Mouse (Mus musculus) brown adipose tissue, adult 24 weeks (tissue): ENCODE results near the gene Lbx1. TPM values are rescaled to one million over a fixed set of nuclear protein-coding genes. Genes with fewer than 3 reads are reported as not detected.

ENCODE experiments used
- H3K27ac ChIP-seq: fragments of 200-500 bp; replicated peaks from 2 replicates; pipeline ENCODE4 v1.5.1; 2012; ENCODE audit warnings: low read depth, mild to moderate bottlenecking, low read length
- H3K4me1 ChIP-seq: fragments of 200-500 bp; 2 replicates; pipeline ENCODE4 v1.6.1; 2012; ENCODE audit warnings: low read length, mixed read lengths; ENCODE audit not compliant: control insufficient read depth, insufficient read depth, insufficient read length
- H3K4me3 ChIP-seq: fragments of 200-500 bp; 2 replicates; pipeline ENCODE4 v1.5.1; 2012; ENCODE audit warnings: low read depth, mild to moderate bottlenecking, low read length, moderate library complexity; ENCODE audit not compliant: insufficient read depth
- polyA plus RNA-seq: library from polyadenylated mRNA; stranded (reverse); fragments of >200 nt; gene quantifications from 2 replicates; pipeline ENCODE4 v1.2.4, GENCODE M21; 2012; ENCODE audit not compliant: missing spikeins, insufficient read depth, insufficient read length

Lbx1 gene
- polyA plus RNA-seq, 1 experiment: not detected

DNA sequence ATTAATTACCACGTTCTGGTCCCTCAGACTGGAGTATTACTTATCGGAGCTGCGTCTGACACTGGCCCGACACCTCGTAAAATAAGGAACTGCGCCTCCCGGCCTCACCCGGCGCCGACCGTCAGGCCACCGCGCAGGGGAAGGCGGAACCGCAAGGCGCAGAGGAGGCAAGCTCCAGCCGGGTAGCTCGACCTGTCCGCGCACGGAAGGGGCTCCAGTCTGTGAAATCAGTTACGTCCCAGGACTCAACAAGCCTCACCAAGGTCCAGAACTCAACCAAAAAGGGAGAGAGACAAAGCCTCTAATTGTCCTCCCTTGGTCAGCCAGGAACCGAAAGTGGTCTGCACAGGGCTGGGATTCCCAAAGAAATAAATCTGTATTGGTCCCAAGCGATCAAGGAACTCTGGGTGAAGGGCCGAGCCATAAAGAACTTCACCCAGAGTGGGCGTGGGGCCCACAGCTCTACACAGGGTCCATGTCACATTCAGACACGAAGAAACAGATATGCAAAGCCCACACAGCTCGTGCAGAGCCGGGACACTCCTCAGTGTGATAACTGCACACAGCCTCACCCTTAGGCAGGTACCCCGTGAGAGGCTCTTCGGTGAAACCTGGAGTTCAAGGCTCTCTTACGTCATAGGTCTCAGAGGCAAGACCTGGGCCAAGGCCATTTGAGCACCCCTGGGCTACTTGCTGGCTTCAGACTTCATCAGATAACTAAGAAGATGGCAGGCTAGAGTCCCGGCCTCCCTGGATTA, 6.1 kb downstream of the Lbx1 start:
- Histone ChIP-seq H3K4me3 (peak overlapping the region; percentile 42), H3K27ac (no peak overlapping the region)

GRCm38 (mm10) chr19:45228781-45229180, 6.8 kb downstream of the Lbx1 start:
- Histone ChIP-seq H3K4me3 (no peak overlapping the region), H3K4me1 (peaks cover 7% of the 10 kb centered on the region; the same call in 1 of the 2 replicates), H3K27ac (no peak overlapping the region)

More for the DNA sequence above, 6.1 kb downstream of the Lbx1 start:
- peaks cover 7% of the 10 kb centered on the region; the same call in 1 of the 2 replicates for H3K4me1 ChIP-seq

DNA sequence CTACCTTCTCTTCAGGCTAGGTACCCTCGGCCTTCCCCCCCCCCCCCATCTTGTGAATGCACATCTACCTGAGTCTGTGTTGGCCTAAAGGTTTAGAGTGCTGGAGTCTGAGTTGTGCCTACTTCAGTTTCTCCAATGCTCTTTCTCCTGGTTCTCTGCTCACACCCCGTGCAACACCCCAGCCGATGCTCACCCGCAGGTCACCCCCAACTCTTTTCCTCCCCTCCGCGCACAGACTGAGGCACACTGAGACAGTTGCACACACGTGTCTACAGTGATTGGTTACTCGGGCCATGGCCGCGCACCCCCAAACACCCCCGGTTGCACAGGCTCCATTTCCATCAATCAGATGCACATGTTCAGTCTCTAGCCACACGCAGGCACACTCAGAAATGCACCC, 7.5 kb downstream of the Lbx1 start:
- peaks cover 7% of the 10 kb centered on the region; the same call in 1 of the 2 replicates for H3K4me1 ChIP-seq
- H3K4me3 ChIP-seq: no peak overlapping the region
- no peak overlapping the region for H3K27ac ChIP-seq

DNA sequence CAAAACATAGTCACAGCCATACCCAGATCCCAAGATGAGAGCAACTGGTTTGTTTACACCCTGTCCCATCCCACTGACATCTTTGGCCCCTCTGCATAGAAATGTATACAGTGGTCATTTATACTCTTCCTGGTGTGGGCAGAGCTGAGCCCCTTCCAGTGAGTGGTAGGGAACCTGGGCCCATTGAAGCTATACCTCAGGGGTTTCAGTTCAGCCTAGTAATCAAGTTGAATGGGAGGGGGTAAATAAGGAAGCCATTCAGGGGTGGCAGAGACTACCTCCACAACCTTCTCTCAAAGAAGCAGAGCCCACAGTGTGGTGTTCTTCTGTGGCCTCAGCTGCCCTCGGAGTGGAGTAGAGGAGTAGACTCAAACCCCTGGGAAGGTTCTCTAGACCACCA, 7.9 kb downstream of the Lbx1 start:
- no peak overlapping the region for H3K4me3 ChIP-seq

GRCm38 (mm10) chr19:45227049-45227448, 8.6 kb downstream of the Lbx1 start:
- H3K27ac ChIP-seq: no peak overlapping the region
- H3K4me1 ChIP-seq: peaks cover 7% of the 10 kb centered on the region; the same call in 1 of the 2 replicates
- H3K4me3 ChIP-seq: no peak overlapping the region

More for the DNA sequence above, 7.9 kb downstream of the Lbx1 start:
- peaks cover 7% of the 10 kb centered on the region; the same call in 1 of the 2 replicates for H3K4me1 ChIP-seq
- no peak overlapping the region for H3K27ac ChIP-seq

DNA sequence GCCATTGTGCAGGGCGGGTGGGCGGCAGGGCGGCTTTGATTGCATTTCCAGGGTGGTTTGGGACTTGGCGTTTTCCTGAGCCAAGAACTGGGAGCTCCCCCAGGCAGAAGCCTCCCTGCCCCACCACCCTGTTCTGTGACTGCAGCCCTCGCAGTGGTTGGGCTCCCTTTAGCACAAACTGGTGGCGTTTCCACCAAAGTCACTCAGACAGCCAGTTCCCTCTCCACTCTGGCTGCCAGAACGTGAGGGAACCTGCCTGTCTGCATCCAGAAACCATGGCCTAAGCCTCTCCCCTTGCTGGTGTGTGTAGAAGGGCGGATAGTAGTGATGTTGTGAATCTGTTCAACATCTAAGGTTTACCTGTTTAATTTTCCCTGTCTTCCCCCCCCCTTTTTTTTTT, 9.4 kb downstream of the Lbx1 start:
- no peak overlapping the region for H3K27ac ChIP-seq
- peaks cover 5% of the 10 kb centered on the region; the same call in 1 of the 2 replicates for H3K4me1 ChIP-seq
- no peak overlapping the region for H3K4me3 ChIP-seq

- peaks cover 1% of the 10 kb centered on the region; the same call in 1 of the 2 replicates for H3K4me1 ChIP-seq
- H3K27ac ChIP-seq: no peak overlapping the region
- no peak overlapping the region for H3K4me3 ChIP-seq
These were observed 10.5 kb downstream of the Lbx1 start for GRCm38 (mm10) chr19:45225130-45225529.

- no peak overlapping the region for H3K4me3 ChIP-seq
- H3K4me1 ChIP-seq: no peaks in the 10 kb centered on the region
- no peak overlapping the region for H3K27ac ChIP-seq
These were observed 11.4 kb downstream of the Lbx1 start for GRCm38 (mm10) chr19:45224286-45224559.

GRCm38 (mm10) chr19:45223413-45224285, 12.0 kb downstream of the Lbx1 start:
- Histone ChIP-seq H3K4me3 (no peak overlapping the region; the same call in 1 of the 2 replicates), H3K4me1 (no peaks in the 10 kb centered on the region), H3K27ac (no peak overlapping the region)

DNA sequence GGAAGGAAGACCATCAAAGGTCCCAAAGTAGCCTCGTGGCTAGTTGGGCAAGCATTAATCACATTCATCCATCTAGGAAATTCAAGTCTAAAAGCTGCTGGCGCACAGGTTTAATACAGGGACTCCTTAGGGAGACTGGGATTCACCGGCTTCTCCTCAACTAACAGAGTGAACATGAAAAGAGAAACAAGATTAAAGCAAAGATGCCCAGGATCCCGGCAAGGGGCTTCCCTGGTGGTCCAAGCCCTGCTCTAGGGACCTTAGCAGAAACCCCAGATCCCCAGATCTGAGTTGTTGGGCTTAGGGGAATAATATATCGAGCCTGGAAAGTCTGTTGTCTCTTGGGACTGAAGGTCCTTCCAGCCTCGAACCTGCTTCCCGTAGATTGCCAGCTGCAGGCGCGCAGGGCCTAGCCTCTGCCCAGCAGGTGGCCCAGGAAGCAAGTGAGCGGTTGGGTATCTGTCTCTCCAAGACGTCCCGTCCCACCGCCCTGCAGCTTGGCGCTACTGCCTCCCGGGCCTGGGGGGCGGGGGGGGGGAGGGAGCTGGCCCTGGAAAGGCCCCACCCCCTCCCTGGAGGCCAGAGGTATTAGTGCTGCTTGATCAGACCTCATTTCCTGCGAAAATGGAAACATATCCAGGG, 13.3 kb downstream of the Lbx1 start:
- Histone ChIP-seq H3K4me3 (no peak overlapping the region), H3K4me1 (no peaks in the 10 kb centered on the region), H3K27ac (no peak overlapping the region)

DNA sequence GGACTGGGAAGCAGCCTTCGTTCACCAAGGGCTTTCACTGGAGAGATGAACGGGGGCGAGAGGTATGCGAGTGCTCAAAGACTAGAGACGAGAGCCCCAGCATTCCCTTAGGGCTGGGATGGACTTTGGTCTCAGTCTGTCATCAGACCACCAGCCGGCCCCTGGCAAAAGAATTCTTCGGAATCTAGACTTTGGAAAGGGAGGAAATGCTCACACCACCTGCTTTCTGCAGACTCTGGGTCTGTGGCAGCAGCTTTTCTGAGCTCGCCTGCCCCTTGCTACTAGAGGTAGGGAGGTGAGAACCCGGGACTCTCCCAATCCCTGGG, 14.2 kb downstream of the Lbx1 start:
- H3K4me3 ChIP-seq: no peak overlapping the region
- no peak overlapping the region for H3K27ac ChIP-seq
- H3K4me1 ChIP-seq: no peaks in the 10 kb centered on the region

DNA sequence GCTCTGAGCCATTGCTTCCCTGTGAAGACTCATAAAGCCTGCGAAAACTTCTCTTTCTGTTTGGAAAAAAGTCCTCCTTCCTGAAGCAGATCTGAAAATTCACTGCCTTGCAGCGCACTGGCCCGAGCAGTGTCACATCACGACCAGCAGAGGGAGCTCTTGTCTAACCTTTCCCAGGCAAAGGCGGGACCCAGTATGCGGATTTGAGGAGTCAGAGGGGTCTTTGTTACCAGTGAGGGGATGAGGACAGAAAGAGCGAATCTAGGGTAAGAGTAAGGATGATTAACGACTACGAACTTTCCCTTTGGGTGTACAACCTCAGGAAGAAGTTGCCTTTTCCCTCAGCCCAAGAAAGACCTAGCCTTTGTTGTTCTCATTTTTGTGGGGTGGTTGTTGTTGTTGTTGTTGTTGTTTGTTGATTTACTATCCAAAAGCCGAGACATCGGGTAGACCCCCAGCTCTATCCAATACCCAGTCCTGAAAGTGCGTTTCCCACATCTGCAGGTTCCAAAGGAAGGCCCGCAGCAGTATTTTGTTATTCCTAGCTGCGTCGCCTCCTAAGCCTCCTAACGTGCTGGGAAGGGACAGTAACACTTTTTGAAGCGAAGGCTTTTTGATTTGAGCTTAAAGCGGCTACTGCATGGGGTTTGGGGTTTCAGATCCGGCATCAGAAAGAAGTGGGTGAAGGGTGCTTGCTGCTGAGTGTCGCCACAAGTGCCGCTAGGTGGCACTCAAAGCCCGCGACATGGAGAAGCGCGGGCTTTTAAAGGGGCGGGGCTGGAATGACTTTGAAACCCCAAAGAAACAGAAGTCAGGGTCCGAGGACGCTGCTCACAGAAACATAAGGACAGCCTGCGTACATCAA, 14.8 kb downstream of the Lbx1 start:
- 0 out of 2 replicates have a peak overlapping the region, but pooled peaks have one; percentile 3 for H3K4me3 ChIP-seq

GRCm38 (mm10) chr19:45216240-45216639, 19.4 kb downstream of the Lbx1 start:
- no peaks in the 10 kb centered on the region for H3K4me1 ChIP-seq
- H3K4me3 ChIP-seq: no peak overlapping the region

More for the DNA sequence above, 14.8 kb downstream of the Lbx1 start:
- H3K27ac ChIP-seq: no peak overlapping the region
- no peaks in the 10 kb centered on the region for H3K4me1 ChIP-seq

DNA sequence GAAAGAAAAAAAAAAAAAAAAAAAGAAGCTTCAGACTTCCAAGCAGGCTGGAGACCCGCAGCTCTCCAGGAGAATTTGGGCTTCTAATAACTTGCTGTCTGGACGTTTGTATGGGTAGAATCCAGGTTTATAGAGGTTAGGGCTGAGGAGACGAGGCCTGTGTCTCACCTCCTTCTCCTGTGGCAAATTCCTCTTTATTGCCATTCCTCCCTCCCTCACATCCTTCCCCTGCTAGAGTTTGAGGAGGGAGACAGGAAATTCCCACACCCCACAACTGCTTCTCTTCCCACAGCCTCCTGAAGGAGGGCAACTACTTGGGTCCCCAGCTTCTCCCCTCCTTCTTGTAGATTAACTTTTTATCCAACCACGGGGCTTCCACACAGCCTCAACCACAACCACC, 20.2 kb downstream of the Lbx1 start:
- Histone ChIP-seq H3K27ac (no peak overlapping the region), H3K4me1 (no peaks in the 10 kb centered on the region), H3K4me3 (no peak overlapping the region)

More at GRCm38 (mm10) chr19:45216240-45216639, 19.4 kb downstream of the Lbx1 start:
- H3K27ac ChIP-seq: no peak overlapping the region
